Mouse (Mus musculus) retina, postnatal 1 day (tissue): ENCODE measurements around the gene Med22.
A peak's percentile ranks its signal among the peaks of the same experiment; 100 is the strongest.

Experiments
- DNase-seq: peaks from one replicate; pipeline ENCODE4 v3.0.0-alpha.2; 2012

Gene Med22

DNA sequence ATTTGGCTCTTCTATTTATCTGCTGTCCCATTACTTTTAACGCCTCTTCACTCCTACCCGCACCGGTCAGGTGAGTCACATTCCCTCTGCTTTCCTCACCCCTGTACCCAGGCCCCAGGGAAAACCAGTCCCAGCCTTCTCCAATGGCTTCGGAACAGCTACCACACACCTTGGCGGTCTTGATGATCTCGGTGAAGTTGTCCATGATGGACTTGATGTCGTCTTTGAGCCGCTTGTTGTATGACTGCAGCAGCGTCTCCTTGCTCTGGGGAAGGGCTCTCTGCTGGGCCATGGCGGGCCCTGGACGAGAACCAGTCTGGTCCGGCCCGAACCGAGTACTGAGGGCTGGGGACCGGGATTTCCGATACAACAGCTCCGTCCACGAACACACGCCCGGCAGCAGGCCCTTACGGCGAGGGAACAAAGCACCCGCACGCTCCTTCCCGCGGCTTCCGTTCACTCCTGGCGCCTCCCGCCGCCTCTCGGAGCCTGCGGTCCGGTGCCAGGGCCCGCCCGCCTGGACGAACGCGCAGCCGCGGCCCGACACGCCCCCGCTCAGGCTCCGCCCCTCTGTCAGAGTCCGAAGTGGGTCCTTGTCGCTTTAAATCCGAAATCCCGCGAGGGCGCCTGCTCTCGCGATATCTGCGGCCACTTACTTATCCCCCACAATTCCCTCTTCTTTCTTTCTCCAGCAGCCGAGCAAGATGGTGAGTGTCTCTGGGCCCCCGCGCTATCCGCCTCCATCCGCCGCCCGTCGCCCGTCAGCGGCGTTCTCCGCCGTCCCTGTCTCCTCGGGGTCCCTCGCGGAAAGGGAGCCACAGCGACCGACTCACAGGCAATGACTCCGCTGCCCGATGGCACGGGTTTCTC, at the start of gene Med22, which contains the start of gene Rpl7a:
TSS of gene Med22 (minus strand) at position 554 of the 870 bp plus-strand sequence.
TSS of gene Rpl7a (plus strand) at position 641 of the 870 bp plus-strand sequence.
- peak; percentile 99 for DNase-seq

DNA sequence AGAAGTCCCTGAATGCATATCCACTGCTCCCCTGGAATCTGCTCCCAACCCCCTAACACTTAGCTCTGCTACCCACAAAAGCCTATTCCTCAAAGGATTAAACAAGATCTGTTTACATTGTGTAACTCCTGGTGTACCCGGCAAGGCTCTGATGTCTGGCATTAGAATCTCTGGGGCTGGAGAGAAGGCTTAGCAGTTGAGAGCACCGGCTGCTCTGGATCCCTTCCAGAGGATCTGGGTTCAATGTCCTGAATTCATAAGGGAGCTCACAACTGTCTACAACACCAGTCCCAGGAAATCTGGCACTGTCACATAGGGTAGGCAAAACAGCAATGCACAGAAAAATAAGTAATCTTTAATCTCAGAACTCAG, 47.0 kb upstream of the Med22 start:
- no peak for DNase-seq

DNA sequence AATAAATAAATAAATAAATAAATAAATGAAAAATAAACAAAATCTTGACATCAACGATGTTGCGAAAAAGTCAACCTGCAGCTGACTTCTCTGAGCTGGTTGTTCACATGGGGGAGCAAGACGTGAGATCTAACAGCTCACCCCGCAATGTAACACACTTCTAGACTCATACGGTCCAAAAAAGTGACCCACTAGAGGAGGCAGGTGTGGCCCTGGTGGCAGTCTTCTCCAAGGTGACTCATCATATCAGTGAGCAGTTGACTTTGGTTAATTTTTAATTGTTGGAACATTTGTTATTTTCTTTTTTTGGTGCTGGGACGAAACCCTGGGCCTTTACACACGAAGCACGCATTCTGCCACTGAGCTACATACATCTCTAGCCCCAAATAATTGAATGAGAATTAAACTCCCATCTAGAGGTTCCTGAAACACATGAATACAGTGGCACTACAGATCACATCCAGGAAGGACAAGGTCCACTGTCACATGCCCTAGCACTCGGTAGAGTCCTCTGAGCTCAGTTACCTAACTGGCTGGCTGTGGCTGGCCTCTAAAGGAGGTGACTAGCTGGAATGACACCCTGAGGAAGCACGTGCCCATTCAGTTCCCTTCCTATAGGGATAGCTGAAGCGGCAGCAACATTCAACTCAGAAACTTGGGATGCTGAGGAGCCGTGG, 46.5 kb upstream of the Med22 start:
- no peak for DNase-seq

DNA sequence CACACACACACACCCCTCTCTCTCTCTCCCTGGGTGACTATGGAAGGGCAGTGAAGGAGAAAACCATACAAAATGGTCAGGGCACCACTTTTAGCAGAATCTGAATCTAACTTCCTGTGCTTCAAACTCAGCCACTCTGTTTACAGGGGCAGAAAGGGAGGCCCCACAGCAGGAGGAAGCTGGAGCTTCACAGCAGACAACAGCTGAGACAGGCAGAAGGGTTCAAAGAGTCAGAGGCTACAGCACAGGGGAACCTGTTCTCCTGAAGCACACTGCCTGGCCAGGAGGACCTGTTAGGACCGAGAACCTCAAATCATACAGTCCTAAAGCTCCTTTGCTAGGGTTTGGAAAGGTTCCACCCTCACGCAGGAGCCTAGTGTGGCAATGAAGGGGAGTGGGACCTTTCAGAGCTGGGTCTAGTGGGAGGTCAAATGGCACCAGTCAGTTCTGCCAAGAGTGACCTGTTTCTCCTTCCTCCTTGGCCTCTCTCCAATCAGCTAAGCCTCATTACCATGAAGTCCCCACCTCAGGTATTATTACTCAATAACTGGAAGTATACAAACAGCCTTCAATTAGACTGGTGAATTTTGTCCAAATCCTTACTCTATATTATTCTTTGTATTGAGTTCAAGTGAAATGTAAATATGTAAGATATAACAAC, 44.4 kb upstream of the Med22 start:
- no peak for DNase-seq

DNA sequence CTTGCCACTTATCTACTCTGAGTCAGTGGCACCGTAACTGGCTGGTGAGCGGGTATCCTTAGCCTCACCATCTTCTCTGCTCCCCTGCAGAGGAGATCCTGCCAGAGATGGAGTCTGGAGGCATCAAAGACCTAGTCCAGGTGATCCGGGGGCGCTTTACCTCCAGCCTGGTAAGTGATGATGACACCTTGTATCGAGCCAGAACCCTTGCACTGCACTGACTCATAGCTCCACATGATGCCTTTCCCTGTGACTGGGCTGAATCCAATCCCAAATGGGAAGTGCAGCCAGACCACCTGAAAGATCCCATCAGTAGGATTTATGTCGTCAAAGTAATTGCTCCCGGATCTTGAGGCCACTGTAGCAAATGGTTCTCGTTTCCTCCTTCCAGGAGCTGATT, 42.4 kb upstream of the Med22 start:
- DNase-seq = no peak

DNA sequence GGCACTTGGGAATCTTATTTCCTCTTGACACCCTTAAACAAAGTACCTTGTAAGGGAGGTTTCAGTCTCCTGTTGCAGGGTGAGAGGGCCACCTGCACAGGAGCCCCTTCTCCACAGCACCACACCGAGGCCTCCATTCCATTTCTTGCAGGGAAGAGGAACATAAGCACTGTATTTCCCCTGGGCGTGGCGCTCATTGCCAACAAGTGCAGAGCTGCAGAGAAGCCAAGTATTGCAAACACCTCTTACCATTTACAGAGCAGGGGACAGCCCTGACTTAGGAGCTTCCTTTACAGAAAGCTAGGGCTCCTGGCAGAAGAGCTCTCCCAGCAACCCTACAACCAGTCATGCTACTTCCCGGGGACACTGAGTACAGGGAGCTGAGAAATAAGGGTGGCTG, 41.7 kb upstream of the Med22 start:
- no peak for DNase-seq

DNA sequence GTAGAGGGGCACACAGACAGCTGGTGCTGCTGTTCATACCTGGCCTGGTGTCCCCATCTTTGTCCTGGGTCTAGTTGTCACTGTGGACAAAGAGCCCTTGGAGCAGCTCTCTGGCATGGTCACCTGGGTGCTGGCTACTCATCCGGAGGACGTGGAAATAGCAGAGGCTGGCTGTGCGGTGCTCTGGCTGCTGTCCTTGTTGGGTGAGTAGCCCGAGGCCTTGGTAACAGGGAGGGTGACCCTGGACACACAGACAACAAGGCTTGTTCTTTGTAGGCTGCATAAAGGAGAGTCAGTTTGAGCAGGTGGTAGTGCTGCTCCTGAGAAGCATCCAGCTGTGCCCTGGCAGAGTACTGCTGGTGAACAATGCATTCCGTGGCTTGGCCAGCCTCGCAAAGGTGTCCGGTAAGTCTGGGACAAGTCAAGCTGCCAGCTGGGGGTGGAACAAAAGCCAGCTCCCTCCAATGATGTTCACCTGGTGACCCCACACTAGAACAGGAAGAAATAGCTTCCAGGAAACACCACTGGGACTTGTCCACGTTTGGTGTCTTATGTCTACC, 40.9 kb upstream of the Med22 start:
- DNase-seq = no peak

DNA sequence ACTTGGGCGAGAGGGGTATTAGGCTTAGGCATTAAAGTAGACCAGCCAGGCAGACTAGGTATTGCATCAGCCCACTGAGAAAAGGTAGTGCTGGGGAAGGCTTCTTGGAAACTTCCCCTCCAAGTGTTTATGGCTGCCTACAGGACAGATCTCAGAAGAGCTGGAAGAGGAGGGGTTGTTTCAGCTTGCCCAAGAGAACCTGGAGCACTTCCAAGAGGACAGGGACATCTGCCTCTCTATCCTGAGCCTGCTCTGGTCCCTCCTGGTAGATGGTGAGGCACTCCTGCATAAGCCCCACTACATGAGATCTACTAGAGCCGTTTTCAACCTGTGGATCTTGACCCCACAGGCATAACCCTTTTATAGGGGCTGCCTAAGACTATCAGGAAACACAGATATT, 39.9 kb upstream of the Med22 start:
- DNase-seq = no peak

DNA sequence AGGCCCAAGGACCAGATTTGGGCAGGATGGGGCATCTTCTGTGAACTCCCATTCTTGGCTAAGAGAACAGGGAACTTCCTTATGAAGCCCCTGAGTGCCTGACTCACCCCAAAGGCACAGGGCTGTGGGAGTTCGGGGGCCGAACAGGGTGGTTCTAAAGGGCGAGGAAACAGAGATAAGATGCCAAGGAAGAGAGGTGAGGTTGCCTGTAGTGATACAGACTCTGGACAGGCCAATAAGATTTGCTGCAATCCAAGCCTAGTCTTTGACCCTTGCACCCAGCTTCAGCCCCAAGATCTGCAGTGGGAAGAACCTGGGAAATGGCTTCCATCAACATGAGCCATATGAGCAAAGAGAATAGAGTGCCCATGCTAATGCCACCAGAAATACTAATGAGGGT, 32.8 kb upstream of the Med22 start:
- DNase-seq = no peak

DNA sequence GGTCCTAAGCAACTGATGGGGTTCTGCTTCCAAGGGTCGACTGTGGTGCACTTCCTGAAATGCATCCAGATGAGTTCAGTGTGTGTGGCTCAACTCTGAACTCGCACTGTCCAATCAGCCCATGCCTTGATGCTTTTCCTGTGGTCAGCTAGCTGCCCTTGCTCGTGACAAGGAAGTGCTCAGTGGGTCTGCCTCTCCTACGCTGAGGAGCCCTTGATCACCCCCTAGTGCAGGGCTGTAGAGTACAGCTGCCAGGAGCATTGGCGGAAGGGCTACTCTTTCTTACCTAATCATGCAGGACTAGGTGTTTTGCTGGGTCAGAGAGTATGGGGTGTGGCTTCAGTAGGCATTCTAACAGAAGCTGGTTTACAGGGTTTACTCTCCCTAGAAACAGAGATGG, 31.1 kb upstream of the Med22 start:
- peak; percentile 4 for DNase-seq

DNA sequence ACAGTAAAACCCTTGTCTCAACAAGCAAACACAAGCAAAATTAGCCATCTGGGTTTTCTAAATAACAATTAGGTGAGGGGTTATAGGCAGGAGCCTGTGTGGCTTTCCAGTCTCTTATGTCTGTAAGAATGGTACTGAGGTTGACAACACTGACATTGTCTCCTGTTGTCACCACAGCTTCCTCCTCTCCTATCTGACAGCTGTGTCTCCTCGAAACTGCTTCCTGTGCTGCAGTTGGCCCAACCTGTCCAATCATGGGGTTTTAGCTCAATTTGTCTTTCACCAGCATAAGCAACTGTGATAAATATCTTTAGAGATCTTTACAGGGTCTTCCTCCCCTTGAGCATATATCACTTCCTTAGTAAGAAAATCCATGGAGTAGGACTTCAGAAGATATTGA, 25.9 kb upstream of the Med22 start:
- no peak for DNase-seq

DNA sequence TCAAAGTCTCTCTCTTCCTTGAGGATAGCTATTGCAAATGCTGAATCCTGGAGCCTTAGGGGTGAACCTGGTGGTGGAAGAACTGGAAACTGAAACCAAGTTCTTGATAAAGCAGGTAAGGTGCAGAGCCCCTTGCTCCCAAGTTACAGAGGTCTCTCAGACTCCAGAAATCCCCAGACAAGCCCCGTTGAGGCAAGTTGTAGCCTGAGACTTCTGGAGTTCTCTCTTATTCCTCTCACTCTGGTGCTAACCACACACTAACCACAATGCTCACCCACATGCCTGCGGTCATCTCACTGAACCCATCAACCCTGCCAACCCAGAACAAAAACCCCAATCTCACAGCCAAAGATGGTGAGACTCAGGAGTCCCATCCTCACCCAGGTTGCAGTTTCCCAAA, 24.8 kb upstream of the Med22 start:
- no peak for DNase-seq

DNA sequence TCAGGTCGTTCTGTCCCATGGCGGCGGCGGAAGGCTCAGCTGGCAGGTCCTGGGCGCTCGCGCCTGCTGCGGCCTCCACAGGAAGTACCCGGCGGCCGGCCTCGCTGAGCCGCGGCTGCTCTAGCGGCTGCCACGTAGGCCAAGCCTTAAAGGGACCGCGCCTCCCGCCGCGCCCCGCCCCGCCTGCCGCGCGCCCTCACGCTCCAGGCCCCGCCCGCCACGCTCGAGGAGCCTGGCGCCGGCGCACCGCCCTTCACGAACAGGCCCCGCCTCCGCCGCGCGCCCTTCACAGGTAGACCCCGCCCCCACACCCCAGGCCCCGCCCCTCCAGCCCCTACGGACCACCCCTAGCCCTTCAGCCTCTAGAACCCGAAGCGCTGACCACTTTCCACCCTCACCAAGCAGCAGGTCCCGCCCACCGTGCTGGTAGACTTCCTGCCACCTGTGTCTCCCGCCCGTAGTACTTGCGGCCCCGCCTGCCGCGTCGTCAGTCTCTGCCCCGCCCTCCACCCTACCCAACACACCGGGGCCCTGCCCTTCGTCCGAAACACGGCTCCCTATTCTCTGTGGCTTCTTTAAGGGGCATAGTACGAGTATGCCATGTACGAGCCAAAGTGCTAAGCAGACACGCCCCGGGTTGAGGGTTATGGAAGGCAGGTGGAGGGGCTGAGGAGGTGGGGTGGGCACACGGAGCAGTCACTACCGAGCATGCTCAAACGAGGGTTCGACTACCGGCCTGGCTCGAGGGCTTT, 23.0 kb upstream of the Med22 start, which contains the start of the genes Surf4 and Stkld1:
TSS of gene Surf4 (minus strand) at position 625 of the 752 bp plus-strand sequence.
TSS of gene Stkld1 (plus strand) at position 744 of the 752 bp plus-strand sequence.
- peak; percentile 95 for DNase-seq

DNA sequence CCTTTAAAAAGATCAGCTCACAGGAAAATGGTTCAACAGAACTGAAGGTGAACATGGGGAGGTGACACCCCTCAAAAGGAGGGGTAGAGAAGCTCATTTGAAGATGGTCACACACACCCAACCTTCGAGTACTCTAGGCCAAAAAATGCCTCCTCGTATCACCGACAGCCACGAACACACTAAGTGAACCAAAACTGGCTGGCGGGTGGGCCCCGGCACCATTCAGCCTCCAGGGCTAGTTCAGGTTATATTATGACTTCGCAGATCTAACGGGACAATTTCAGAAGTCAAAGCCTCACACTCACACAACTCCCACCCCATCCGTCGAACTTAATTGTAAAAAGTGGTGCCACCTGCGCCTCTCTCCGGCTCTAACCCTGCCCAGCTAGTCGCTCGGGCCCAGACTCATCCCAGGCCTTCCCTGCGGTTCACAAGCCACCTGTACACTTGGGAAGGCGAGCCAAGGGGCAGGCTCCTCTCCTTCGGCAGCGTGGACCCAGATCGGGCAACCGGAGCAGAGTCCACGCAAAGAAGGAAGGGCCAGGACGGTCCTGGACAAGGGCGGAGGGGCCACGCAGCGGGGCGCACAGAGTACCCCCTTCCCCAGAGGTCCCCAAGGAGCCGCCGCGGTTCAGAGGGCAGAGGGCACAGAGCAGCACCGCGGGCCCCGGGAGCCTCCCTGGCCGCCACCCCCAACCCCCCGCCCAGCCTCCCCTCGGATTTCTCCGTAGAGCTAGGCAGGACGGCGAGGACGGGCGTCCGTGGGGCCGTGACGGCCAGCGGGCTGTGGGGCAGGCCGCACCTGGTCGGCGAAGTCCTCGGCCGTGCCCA, 22.2 kb upstream of the Med22 start:
- DNase-seq = no peak

DNA sequence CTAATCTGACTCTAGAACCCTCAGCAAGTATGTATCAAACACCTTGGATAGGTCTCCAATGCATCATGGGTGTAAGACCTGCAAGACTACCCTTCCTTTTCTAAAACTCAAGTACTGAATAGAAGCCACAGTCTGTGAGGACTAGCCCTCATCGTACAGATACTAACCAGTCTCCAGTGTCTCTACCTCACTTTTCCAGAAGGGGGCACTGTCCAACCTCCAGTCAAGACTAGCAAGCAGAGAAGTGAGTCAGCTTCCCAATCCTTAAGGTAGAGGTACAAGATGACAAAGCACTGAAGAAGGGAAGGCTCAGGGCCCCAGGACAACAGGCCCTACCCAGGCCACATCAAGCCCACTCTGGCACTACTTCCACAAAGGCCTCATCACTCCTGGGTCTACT, 19.9 kb upstream of the Med22 start:
- DNase-seq = peak; percentile 76

DNA sequence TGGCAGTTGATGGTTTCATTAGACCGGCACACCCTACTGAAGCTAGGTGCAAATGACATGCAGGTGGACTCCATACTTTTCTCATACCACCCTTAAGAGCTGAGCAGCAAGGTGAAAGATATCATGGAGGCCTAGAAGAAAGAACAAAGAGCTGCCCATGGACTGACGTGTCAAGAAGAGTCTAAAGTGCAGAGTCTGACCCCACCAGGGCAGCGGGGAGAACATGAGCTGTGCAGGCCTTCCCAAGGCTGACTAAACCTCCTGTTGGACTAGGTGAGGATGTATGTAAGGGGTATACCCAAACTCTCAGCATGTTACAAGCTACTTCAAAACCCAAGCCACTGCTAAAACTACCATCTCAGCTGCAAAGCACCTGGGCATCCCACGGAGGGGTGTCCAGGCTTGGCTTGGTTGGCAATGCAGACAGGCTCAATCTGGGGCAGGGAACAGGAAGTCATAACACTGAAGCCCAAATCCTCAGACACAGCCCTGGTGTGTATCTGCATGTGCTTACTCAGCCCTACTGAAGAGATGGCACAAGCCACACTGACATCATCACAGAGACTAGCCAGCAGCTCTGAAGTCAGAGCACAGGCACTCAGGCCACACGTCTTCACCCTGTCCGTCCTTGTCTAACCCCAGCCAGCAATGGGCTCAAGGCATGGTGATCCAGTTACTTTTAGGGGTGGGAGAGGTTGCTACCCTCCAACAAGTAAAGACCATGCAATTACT, 17.4 kb upstream of the Med22 start:
- no peak for DNase-seq

DNA sequence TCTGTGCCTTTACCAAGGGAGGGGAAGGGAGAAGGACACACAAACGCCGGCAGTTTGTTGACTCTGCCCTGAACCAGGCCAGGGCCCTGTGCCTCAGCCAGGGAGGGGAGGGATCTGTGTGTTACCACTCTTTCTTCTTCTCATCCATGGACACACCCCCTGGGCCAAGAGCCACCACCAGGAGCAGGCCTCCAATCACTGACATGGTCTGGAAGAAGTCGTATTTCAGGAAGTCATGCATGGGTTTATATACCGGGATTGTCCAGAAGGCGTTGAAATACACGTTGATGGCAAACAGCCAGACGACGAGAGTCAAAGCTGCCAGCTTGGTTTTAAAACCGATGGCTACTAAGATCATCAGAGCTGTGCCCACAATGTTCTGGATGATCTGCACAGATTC, 11.3 kb upstream of the Med22 start:
- no peak for DNase-seq

DNA sequence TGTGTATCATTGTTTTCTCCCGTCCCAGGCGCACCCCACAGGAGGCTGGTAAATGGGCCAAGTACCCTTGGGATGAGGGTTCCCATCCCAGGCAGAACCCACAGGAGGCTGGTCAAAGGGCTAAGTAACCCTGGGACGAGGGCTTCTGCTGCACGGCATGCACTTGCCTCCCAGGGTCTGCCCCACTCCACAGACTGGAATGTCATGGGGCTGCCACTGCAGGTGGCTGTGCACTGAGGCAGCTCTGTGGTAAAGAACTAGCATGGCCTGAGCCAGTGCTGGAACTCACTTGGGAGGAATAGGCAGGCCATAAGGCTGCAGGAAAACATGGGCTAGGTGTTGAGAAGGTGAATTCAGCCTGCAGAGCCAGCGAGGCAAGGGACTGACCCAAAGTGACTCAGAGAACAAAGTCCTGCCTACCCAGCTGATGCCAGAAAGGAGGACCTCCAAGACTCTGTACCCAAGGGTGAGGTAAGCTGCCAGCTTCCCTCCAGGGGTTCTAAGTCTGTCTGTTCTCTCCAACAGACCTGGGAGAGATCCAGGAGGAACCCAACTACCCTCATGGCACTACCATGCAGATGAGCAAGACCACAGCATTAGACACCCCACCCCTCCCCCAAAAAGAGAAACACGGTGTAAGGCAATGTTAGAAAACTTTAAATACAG, 9.8 kb upstream of the Med22 start:
- DNase-seq = no peak

DNA sequence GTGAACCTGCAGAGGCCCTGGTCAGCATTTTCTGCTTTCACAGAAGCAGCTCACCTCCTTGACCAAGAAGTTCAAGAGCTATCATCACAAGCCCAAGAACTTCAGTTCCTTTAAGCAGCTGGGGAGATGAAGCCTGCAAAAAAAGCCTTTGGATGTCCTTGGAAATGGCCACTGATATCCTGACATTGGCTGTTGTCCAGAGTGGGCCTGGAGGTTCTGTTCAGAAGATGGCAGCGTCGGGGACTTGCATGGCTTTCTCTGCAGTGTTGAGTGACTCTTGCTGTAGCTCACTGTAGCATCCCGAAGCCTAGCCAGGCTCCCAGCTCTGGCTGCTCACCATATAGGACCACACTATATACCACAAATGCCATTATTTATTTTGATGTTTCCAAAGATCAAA, 9.2 kb upstream of the Med22 start:
- DNase-seq = no peak

DNA sequence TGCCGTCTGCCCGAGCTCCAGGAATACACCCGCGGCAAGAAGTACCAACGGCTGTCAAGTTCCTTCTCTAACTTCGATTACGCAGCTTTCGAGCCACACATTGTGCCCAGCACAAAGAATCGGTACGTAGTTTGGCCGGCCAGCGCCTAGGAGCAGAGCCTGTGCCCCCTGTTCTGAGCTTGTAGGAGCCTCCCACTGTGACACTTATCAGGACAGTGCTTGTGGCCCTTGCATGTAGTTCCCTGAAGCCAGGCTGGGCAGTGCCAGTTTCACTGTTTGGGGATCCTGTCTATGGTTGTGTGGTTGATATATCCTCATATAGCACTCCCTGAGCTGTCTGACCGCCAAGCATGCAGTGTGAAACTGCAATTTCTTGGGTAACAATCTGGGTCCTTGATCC, 6.3 kb upstream of the Med22 start:
- DNase-seq = no peak
